Mouse (Mus musculus): ENCODE measurements around the gene Gm4969. TPM values are rescaled to one million over a fixed set of nuclear protein-coding genes. Genes with fewer than 3 reads are reported as not detected.

Gene Gm4969
- total RNA-seq (2023): not detected

GRCm38 (mm10) chr7:19118028-19118771 lies at the start of gene Gm4969:
Gene Gm4969 (minus strand): TSS chr7:19118368.

GRCm38 (mm10) chr7:19165656-19166423 lies 47.7 kb upstream of the Gm4969 start, which contains the start of gene Gipr:
Gene Gipr (minus strand): TSS chr7:19166127.

GRCm38 (mm10) chr7:19149626-19150025 lies 31.5 kb upstream of the Gm4969 start, which contains the start of gene Snrpd2:
Gene Snrpd2 (plus strand): TSS chr7:19149722.

GRCm38 (mm10) chr7:19148875-19149541 lies 30.8 kb upstream of the Gm4969 start, which contains the start of gene Qpctl:
Gene Qpctl (minus strand): TSS chr7:19149291.

GRCm38 (mm10) chr7:19119631-19120429 lies 1.7 kb upstream of the Gm4969 start, which contains the start of gene Fbxo46:
Gene Fbxo46 (plus strand): TSS chr7:19119859.

GRCm38 (mm10) chr7:19094471-19094825 lies 23.7 kb downstream of the Gm4969 start, which contains the start of gene Six5:
Gene Six5 (plus strand): TSS chr7:19094594.

GRCm38 (mm10) chr7:19083701-19084100 lies 34.5 kb downstream of the Gm4969 start, which contains the start of gene Dmpk:
Gene Dmpk (plus strand): TSS chr7:19083849.

GRCm38 (mm10) chr7:19075723-19076585 lies 42.2 kb downstream of the Gm4969 start, which contains the start of gene Dmwd:
Gene Dmwd (plus strand): TSS chr7:19076227.

GRCm38 (mm10) chr7:19054047-19054776 lies 64.0 kb downstream of the Gm4969 start, which contains the start of gene Rsph6a:
Gene Rsph6a (plus strand): TSS chr7:19054690.

Other genes with a start within 250 kb of the Gm4969 start
- gene Pglyrp1, start 247.0 kb downstream of the Gm4969 start, total RNA-seq (2023): 10 to 100 TPM; 23.8 TPM
- 10 to 100 TPM; 22.8 to 37.2 TPM for gene Ccdc61, start 208.0 kb downstream of the Gm4969 start, total RNA-seq (2023)
- gene Nova2, start 192.5 kb downstream of the Gm4969 start, total RNA-seq (2023): not detected
- gene Nanos2, start 131.0 kb downstream of the Gm4969 start, total RNA-seq (2023): not detected
- 1 to 10 TPM; 1.4 to 1.8 TPM for gene Mypop, start 127.1 kb downstream of the Gm4969 start, total RNA-seq (2023)
- 10 to 100 TPM; 32.3 to 33.9 TPM for gene Irf2bp1, start 114.3 kb downstream of the Gm4969 start, total RNA-seq (2023)
- gene Foxa3, start 94.8 kb downstream of the Gm4969 start, total RNA-seq (2023): not detected
- 100 to 1,000 TPM; 109 to 118 TPM for gene Sympk, start 94.0 kb downstream of the Gm4969 start, total RNA-seq (2023)
- gene Rsph6a, start 63.7 kb downstream of the Gm4969 start, total RNA-seq (2023): under 1 TPM in 1 of 2 experiments, not detected in 1; 0.58 TPM
- gene Dmwd, start 42.1 kb downstream of the Gm4969 start, total RNA-seq (2023): 10 to 100 TPM; 15.1 to 15.8 TPM
- gene Dmpk, start 34.5 kb downstream of the Gm4969 start, total RNA-seq (2023): 10 to 100 TPM; 12.2 to 17.9 TPM
- under 1 TPM; 0.24 to 0.46 TPM for gene Six5, start 23.8 kb downstream of the Gm4969 start, total RNA-seq (2023)
- 10 to 100 TPM; 27.1 to 29.2 TPM for gene Fbxo46, start 1.5 kb upstream of the Gm4969 start, total RNA-seq (2023)
- gene Qpctl, start 30.9 kb upstream of the Gm4969 start, total RNA-seq (2023): 10 to 100 TPM; 12.3 to 14.1 TPM
- 100 to 1,000 TPM in 1 of 2 experiments, 10 to 100 TPM in 1; 89.6 to 100 TPM for gene Snrpd2, start 31.4 kb upstream of the Gm4969 start, total RNA-seq (2023)
- not detected for gene Gipr, start 47.8 kb upstream of the Gm4969 start, total RNA-seq (2023)
- gene Eml2, start 58.1 kb upstream of the Gm4969 start, total RNA-seq (2023): 10 to 100 TPM; 20.6 to 35.2 TPM
- not detected for gene Gpr4, start 94.2 kb upstream of the Gm4969 start, total RNA-seq (2023)
- gene Opa3, start 110.0 kb upstream of the Gm4969 start, total RNA-seq (2023): 10 to 100 TPM; 37.9 to 54.7 TPM
- 100 to 1,000 TPM; 403 to 410 TPM for gene Vasp, start 153.4 kb upstream of the Gm4969 start, total RNA-seq (2023)
- not detected for gene Ppm1n, start 161.7 kb upstream of the Gm4969 start, total RNA-seq (2023)
- gene Rtn2, start 164.3 kb upstream of the Gm4969 start, total RNA-seq (2023): not detected
- 1,000 to 10,000 TPM in 1 of 2 experiments, 100 to 1,000 TPM in 1; 524 to 1,527 TPM for gene Fosb, start 191.7 kb upstream of the Gm4969 start, total RNA-seq (2023)
- 10 to 100 TPM; 64.3 to 66.3 TPM for gene Ercc1, start 226.4 kb upstream of the Gm4969 start, total RNA-seq (2023)
- gene Cd3eap, start 241.1 kb upstream of the Gm4969 start, total RNA-seq (2023): 10 to 100 TPM in 1 of 2 experiments, 1 to 10 TPM in 1; 6.7 to 10.7 TPM
- 1 to 10 TPM; 1.4 to 1.9 TPM for gene Ppp1r13l, start 241.4 kb upstream of the Gm4969 start, total RNA-seq (2023)

Data from B cell, adult 67 days (primary cell).